Mouse (Mus musculus) ES-Bruce4 (cell line): ENCODE measurements at regions not wholly inside any gene's neighbourhood (a gene's known extent, or its start where the extent isn't known, plus 50 kb on each side); places are given as distances from the start of the nearest gene placed in this dataset.
"Not testable (repeated sequence)": the region's sequence is repeated elsewhere in the genome, so short reads cannot be mapped to it uniquely, and the experiment has no call there.

Source experiments
- CTCF ChIP-seq: IDR thresholded peaks from one replicate; pipeline ENCODE4 v1.8.1; 2011; ENCODE audit warnings: low read depth, low read length
- EP300 ChIP-seq: IDR thresholded peaks from 2 replicates; pipeline ENCODE4 v1.6.1; 2011; ENCODE audit warnings: low read depth, low read length; ENCODE audit not compliant: insufficient read depth
- POLR2A ChIP-seq: IDR thresholded peaks from one replicate; pipeline ENCODE4 v1.8.1; 2011; ENCODE audit warnings: low read length; ENCODE audit not compliant: insufficient read depth

- TF ChIP-seq POLR2A, CTCF, EP300: not testable (repeated sequence)
Observed at GRCm38 (mm10) chr12:20921398-20922023, 68.7 kb upstream of the Asap2 start.
